Mouse (Mus musculus): ENCODE measurements around the gene Cypt4. TPM values are rescaled to one million over a fixed set of nuclear protein-coding genes. Genes with fewer than 3 reads are reported as not detected.
"Not testable (repeated sequence)": the region's sequence is repeated elsewhere in the genome, so short reads cannot be mapped to it uniquely, and the experiment has no call there.

Cypt4 gene
- not detected for total RNA-seq (2021)

GRCm38 (mm10) chr9:24624896-24625295 is at the start of gene Cypt4:
TSS of gene Cypt4 (plus strand) at chr9:24625196.
- intact Hi-C loops (cut with DNase I) = no loop called here
- no peak for DNase-seq

GRCm38 (mm10) chr9:24637341-24637740 is 12.3 kb downstream of the Cypt4 start:
- intact Hi-C loops (cut with DNase I); DNase-seq: not testable (repeated sequence)

Other genes with a start within 250 kb of the Cypt4 start
- 1 to 10 TPM; 8.3 to 9.0 TPM for gene Dpy19l1, start 122.1 kb upstream of the Cypt4 start, total RNA-seq (2021)
- under 1 TPM in 1 of 2 experiments, not detected in 1; 0.08 TPM for gene Dpy19l2, start 71.1 kb downstream of the Cypt4 start, total RNA-seq (2021)
- gene Tbx20, start 149.1 kb downstream of the Cypt4 start, total RNA-seq (2021) = 10 to 100 TPM; 69.2 to 97.3 TPM

Measured in heart, postnatal 36 days (tissue).